Mouse (Mus musculus): ENCODE measurements around the gene Atp5g3. TPM values are rescaled to one million over a fixed set of nuclear protein-coding genes. Genes with fewer than 3 reads are reported as not detected.

Atp5g3 gene
- polyA plus RNA-seq, 1 experiment from 2014 or later = 723 TPM

DNA sequence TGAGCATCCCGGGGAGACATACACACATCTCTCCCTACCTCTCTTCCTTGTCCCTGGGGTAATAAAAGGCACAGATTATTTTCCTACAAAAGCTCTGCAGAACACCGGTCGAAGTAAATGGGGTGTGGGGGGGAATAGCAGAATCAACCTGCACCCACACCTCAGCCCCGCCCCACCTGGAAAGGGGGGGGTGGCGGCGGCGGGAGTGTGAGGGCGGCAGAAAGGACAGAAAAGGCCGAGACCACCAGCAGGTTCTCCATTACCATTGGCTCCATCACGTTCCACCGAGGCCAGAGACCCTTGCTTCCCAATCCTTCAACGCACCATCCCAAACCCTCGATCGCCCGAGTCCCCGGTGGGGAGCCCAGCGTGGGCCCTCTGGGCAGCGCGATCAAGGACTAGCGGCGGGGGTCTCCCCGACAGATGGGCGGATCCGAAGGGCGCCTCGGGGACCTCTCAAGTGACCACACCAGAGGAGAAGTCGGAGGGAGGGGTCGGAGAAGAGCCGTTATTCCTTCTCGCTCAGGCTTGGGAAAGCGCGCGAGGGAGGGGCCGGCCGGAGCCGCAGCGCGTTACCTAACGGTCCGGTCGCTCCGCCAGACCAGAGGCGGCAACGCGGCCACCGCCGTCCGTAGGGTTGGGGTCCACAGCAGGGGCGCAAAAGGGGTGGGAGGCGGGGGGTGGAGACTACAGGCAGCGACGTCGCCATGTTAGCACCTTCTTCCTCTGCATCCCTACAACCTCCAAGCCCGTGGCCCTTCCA is 19.2 kb downstream of the Atp5g3 start:
- H3K9ac ChIP-seq (ENCODE audit: low read depth, low read length) = peak overlapping the region; percentile 99
- H3K4me3 ChIP-seq (ENCODE audit: low read depth, low read length) = peak overlapping the region; percentile 100
- H3K4me2 ChIP-seq (ENCODE audit: low read depth, low read length) = peak overlapping the region; percentile 87
- no peaks in the 10 kb centered on the region for H3K9me3 ChIP-seq (replicated peaks; ENCODE audit: control insufficient read depth, low read length)
- under 1% methylated on average over 52 of the region's 54 CpGs for WGBS (ENCODE audit: insufficient replicate concordance)
- H3K27me3 ChIP-seq (ENCODE audit: control insufficient read depth, insufficient read depth, low read depth, low read length) = no peaks in the 10 kb centered on the region
- H3K36me3 ChIP-seq (ENCODE audit: control insufficient read depth, insufficient read depth) = no peaks in the 10 kb centered on the region
- ATAC-seq (ENCODE audit: low read depth) = peak; percentile 25
- H3K4me1 ChIP-seq (ENCODE audit: control insufficient read depth, low read depth, low read length) = peaks cover 8% of the 10 kb centered on the region
- peak overlapping the region; percentile 92 for H3K27ac ChIP-seq (ENCODE audit: low read length)

DNA sequence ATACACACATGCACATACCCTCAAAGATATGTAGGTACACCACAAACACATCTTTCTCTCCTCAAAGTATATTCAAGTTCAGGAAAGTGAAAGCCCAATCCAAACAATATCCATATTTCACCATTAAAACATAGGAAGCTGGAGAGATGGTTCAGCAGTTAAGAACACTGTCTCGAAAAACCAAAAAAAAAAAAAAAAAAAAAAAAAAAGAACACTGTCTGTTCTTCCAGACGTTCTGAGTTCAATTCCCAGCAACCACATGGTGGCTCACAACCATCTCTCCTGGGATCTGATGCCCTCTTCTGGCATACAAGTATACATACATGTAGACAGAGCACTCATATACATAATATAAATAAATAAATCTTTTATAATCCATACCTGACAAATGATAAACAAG is 25.1 kb downstream of the Atp5g3 start:
- ATAC-seq (ENCODE audit: low read depth) = no peak
- Histone ChIP-seq H3K9ac (ENCODE audit: low read depth, low read length) (no peak overlapping the region), H3K4me2 (ENCODE audit: low read depth, low read length) (no peak overlapping the region), H3K36me3 (ENCODE audit: control insufficient read depth, insufficient read depth) (no peaks in the 10 kb centered on the region), H3K4me3 (ENCODE audit: low read depth, low read length) (no peak overlapping the region), H3K27ac (ENCODE audit: low read length) (no peak overlapping the region), H3K9me3 (replicated peaks; ENCODE audit: control insufficient read depth, low read length) (no peaks in the 10 kb centered on the region), H3K27me3 (ENCODE audit: control insufficient read depth, insufficient read depth, low read depth, low read length) (no peaks in the 10 kb centered on the region), H3K4me1 (ENCODE audit: control insufficient read depth, low read depth, low read length) (no peaks in the 10 kb centered on the region; the same call in 1 of the 2 replicates)
- WGBS (ENCODE audit: insufficient replicate concordance) = 50% methylated on average over 2 of the region's 2 CpGs

DNA sequence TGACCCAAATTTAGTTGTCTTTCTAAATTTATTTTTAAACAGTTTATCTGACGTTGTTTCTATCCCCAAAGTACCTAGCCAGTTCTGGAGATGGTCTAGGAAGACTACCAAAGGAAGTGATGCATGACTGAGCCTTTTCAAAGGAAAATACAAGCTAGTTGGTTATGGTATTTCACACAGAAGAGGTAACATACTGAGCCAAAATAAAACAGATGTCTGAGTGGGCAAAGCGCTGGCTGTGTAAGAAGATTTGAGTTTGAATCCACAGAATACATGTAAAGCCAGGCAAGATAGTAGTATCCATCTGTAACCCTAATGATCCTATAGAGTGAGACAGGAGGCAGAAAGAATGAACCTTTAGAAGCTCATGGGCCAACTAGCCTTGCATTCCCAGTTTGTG is 33.2 kb downstream of the Atp5g3 start:
- no peak overlapping the region for H3K4me3 ChIP-seq (ENCODE audit: low read depth, low read length)
- no peak overlapping the region for H3K4me2 ChIP-seq (ENCODE audit: low read depth, low read length)
- H3K27me3 ChIP-seq (ENCODE audit: control insufficient read depth, insufficient read depth, low read depth, low read length) = no peaks in the 10 kb centered on the region
- H3K27ac ChIP-seq (ENCODE audit: low read length) = no peak overlapping the region
- no peaks in the 10 kb centered on the region for H3K4me1 ChIP-seq (ENCODE audit: control insufficient read depth, low read depth, low read length)
- no peaks in the 10 kb centered on the region for H3K9me3 ChIP-seq (replicated peaks; ENCODE audit: control insufficient read depth, low read length)
- no peak overlapping the region for H3K9ac ChIP-seq (ENCODE audit: low read depth, low read length)
- peaks cover 1% of the 10 kb centered on the region; the same call in 1 of the 2 replicates for H3K36me3 ChIP-seq (ENCODE audit: control insufficient read depth, insufficient read depth)
- ATAC-seq (ENCODE audit: low read depth) = no peak
- WGBS (ENCODE audit: insufficient replicate concordance) = 73% methylated on average over 2 of the region's 2 CpGs

DNA sequence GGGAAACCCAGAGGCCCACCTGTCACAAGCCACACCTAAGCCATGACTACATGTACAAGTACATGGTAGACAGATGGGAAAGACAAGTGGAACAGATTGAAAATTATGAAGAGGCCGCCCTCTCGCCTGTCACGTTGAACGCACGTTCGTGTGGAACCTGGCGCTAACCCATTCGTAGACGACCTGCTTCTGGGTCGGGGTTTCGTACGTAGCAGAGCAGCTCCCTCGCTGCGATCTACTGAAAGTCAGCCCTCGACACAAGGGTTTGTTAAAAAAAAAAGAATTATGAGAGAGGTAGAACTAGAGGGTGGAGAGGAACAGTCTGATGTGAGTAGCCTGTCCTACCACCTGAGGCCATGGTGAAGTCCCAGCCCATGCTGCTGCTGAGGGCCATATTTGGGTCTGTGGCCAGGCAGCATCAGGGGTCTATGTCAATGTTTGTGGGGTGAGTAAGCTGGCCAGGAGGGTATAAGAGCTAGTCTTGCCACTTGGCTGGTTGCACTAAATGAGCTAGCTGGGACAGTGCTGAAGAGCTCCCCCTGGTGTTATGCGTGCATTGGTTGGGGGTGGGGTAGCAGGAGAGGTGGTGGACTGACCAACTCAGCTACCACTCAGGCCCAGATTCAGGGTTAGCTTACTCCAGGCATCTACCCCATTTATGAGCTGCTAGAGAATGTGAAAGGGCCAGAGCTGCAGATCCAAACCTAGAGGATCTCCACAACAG is 43.2 kb downstream of the Atp5g3 start:
- Histone ChIP-seq H3K27ac (ENCODE audit: low read length) (no peak overlapping the region), H3K9me3 (replicated peaks; ENCODE audit: control insufficient read depth, low read length) (no peaks in the 10 kb centered on the region), H3K4me1 (ENCODE audit: control insufficient read depth, low read depth, low read length) (no peaks in the 10 kb centered on the region), H3K27me3 (ENCODE audit: control insufficient read depth, insufficient read depth, low read depth, low read length) (no peaks in the 10 kb centered on the region), H3K4me2 (ENCODE audit: low read depth, low read length) (no peak overlapping the region), H3K9ac (ENCODE audit: low read depth, low read length) (no peak overlapping the region), H3K36me3 (ENCODE audit: control insufficient read depth, insufficient read depth) (peaks cover 2% of the 10 kb centered on the region; the same call in 1 of the 2 replicates), H3K4me3 (ENCODE audit: low read depth, low read length) (no peak overlapping the region)
- WGBS (ENCODE audit: insufficient replicate concordance) = 71% methylated on average over 16 of the region's 16 CpGs
- ATAC-seq (ENCODE audit: low read depth) = peak; percentile 35; the same call in 1 of the 2 replicates

DNA sequence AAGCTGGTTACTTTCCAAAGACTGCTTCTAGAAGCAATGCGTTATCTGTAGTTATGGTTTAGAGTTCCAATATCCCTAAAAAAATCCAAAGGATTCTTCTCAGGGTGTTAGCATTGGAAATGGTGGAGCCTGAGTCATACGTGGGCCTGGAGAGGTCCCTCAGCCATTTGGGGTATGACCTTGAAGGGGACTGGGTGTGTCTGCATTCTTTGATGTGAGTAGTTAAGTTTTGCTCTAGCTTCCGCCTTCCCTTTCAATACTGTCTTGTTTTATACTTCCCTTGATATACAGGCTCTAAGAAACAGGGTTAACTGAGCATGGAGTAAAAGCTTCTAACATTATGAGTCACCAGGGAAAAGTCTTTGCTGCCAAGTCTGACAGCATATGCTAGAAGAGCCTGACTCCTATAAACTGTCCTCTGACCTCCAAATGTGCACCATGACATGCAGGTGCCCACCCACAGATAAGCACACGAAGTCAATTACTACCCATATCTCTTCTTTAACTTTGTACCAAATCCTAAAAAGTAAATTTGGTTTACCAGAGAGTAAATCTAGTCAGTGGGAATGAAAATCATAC is 51.0 kb downstream of the Atp5g3 start:
- Histone ChIP-seq H3K9me3 (replicated peaks; ENCODE audit: control insufficient read depth, low read length) (no peaks in the 10 kb centered on the region), H3K4me2 (ENCODE audit: low read depth, low read length) (no peak overlapping the region), H3K27me3 (ENCODE audit: control insufficient read depth, insufficient read depth, low read depth, low read length) (no peaks in the 10 kb centered on the region), H3K27ac (ENCODE audit: low read length) (no peak overlapping the region), H3K36me3 (ENCODE audit: control insufficient read depth, insufficient read depth) (no peaks in the 10 kb centered on the region), H3K4me3 (ENCODE audit: low read depth, low read length) (no peak overlapping the region), H3K9ac (ENCODE audit: low read depth, low read length) (no peak overlapping the region), H3K4me1 (ENCODE audit: control insufficient read depth, low read depth, low read length) (no peaks in the 10 kb centered on the region)
- 63% methylated on average over 4 of the region's 4 CpGs for WGBS (ENCODE audit: insufficient replicate concordance)
- no peak for ATAC-seq (ENCODE audit: low read depth)

Other genes starting within 250 kb of the Atp5g3 start
- gene Chn1, start 136.0 kb downstream of the Atp5g3 start, polyA plus RNA-seq (2015; fragmentation: Nextera tagmentation; extraction: Ambion mirVana) = 0.33 and 0.39 TPM in 2 replicates
- gene Atf2, start 18.7 kb downstream of the Atp5g3 start, polyA plus RNA-seq (2015; fragmentation: Nextera tagmentation; extraction: Ambion mirVana) = 21.3 and 22.8 TPM in 2 replicates